Mouse (Mus musculus): ENCODE data around the gene Cd8a. TPM values are rescaled to one million over a fixed set of nuclear protein-coding genes. Genes with fewer than 3 reads are reported as not detected.

Cd8a gene
- polyA plus RNA-seq, 1 experiment from 2014 or later: not detected

DNA sequence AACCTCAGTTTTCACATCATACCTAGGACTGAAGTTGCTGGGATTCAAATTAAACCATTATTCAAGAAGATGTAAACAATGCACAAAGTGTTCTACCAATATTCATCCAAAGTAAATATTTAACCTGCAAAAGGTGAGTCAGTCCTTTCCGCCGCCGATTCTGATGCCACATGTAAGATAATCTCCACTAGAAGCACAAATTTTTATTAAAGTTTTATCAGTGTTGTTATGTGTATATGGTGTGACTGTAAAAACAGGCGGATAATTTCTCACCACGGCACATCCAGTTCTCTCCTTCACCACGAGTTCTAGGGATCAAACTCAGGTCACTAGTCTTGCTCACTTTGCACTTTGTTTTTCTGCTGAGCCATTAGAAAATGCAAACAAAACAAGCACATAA, 47.6 kb downstream of the Cd8a start:
- no peak overlapping the region for H3K4me2 ChIP-seq (replicated peaks)
- H3K27ac ChIP-seq: no peak overlapping the region
- no peak overlapping the region for H3K4me3 ChIP-seq
- no peaks in the 10 kb centered on the region for H3K9me3 ChIP-seq
- H3K9ac ChIP-seq: no peak overlapping the region
- H3K27me3 ChIP-seq: no peaks in the 10 kb centered on the region
- H3K36me3 ChIP-seq: no peaks in the 10 kb centered on the region
- ATAC-seq (ENCODE audit: insufficient number of reproducible peaks, insufficient read depth, low FRiP score, low TSS enrichment): no peak
- WGBS: 89% methylated on average over 6 of the region's 6 CpGs
- H3K4me1 ChIP-seq: no peaks in the 10 kb centered on the region

DNA sequence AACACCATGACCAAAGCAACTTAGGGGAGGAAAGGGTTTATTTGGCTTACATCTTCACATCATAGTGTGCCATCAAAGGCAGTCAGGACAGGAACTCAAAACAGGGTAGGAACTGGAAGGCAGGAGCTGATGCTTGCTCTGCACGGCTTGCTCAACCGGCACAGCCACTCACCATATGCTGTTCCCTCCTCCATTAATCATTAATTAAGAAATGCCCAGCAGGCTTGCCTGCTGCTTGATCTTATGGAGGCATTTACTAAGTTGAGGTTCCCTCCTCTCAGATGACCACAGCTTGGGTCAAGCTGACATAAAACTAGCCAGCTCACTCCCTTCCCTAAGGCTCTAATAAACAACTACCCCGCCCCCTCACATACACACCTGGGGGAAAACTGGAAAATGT, 48.9 kb downstream of the Cd8a start:
- H3K27me3 ChIP-seq: no peaks in the 10 kb centered on the region
- H3K4me3 ChIP-seq: no peak overlapping the region
- H3K36me3 ChIP-seq: 0 out of 2 replicates have a peak, but pooled peaks cover 4% of the 10 kb centered on the region
- no peak overlapping the region for H3K4me2 ChIP-seq (replicated peaks)
- no peaks in the 10 kb centered on the region for H3K9me3 ChIP-seq
- no peak overlapping the region for H3K9ac ChIP-seq
- ATAC-seq (ENCODE audit: insufficient number of reproducible peaks, insufficient read depth, low FRiP score, low TSS enrichment): no peak
- WGBS: 92% methylated on average over 3 of the region's 3 CpGs
- H3K27ac ChIP-seq: no peak overlapping the region
- no peaks in the 10 kb centered on the region for H3K4me1 ChIP-seq

DNA sequence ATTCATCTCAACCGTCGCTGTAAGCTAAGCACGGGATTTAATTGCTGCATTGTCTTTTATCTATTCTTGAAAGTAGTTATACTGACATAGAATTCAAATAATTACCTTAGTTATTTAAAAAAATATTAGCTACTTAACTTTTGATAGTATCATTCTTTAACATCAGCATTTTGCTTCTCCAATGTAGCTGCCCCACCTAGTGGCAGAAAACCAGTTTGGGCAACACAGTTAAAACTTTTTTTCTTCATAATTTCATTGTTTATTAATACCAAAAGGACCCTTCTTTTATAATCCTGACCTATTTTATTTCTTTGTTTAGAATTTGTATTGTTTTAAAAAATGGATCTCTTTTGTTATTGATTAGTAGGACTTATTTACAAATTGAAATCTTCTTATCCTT, 49.9 kb downstream of the Cd8a start:
- Histone ChIP-seq H3K27ac (no peak overlapping the region), H3K4me3 (no peak overlapping the region)

DNA sequence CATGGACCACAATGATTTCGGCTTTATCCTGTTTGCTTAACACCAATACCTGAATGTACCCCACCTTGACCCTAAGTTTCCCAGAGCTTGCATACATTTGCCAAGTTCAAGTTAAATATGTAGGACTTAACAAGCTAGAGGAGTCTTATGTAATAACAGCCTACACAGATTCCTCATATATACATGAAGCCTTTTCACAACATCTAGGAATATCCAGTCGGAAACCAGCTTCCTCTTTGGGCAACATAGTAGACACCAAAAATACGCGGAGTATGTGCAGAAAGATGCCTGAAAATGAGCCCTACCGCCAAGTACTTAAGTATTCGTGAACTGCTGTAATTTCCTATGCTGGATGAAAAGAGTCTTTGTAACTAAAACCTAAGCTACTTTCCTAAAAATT, 52.5 kb downstream of the Cd8a start:
- Histone ChIP-seq H3K9me3 (no peaks in the 10 kb centered on the region), H3K4me3 (no peak overlapping the region), H3K4me2 (replicated peaks) (no peak overlapping the region), H3K9ac (no peak overlapping the region), H3K4me1 (no peaks in the 10 kb centered on the region), H3K36me3 (peaks cover 16% of the 10 kb centered on the region; the same call in 1 of the 2 replicates), H3K27ac (no peak overlapping the region), H3K27me3 (no peaks in the 10 kb centered on the region)
- WGBS: 77% methylated on average over 6 of the region's 6 CpGs
- ATAC-seq (ENCODE audit: insufficient number of reproducible peaks, insufficient read depth, low FRiP score, low TSS enrichment): no peak

More for the DNA sequence above, 49.9 kb downstream of the Cd8a start:
- H3K9me3 ChIP-seq: no peaks in the 10 kb centered on the region
- no peak for ATAC-seq (ENCODE audit: insufficient number of reproducible peaks, insufficient read depth, low FRiP score, low TSS enrichment)
- peaks cover 13% of the 10 kb centered on the region; the same call in 1 of the 2 replicates for H3K36me3 ChIP-seq
- WGBS: 93% methylated on average over 3 of the region's 3 CpGs
- H3K4me1 ChIP-seq: no peaks in the 10 kb centered on the region
- no peaks in the 10 kb centered on the region for H3K27me3 ChIP-seq
- no peak overlapping the region for H3K9ac ChIP-seq
- H3K4me2 ChIP-seq (replicated peaks): no peak overlapping the region

DNA sequence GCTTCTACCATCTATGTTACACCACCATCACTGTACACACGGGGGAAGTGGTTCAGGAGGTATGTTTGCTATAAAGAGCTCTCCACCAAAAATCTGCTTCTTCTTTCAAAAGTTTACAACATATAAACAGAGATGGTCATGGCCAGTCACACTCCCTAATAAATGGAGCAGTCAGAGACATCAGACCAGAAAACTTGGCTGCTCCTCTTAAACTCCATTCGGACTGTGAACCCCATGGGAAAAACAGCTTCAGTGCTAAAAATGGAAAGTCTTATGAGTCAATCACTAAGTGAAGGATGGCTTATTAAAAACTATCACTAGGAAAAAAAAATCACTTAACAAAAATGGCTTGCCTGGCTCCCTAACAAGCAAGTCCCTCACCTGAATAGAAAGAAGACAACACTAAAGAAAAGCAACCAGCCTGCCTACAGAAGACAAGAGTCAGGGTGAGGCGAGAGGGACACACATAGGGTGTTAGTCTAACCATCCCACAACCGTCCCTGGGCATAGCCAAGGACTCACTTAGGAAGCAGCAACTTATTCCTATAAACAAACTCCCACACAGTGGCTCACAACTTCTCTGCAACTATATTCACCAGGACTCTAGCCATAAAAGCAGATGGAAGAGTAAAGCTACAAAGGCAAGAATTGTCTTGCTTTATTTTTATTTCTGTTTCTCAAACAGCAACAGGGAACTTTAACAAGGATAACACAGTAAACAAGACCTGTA, 54.9 kb downstream of the Cd8a start:
- H3K9ac ChIP-seq: no peak overlapping the region
- H3K27ac ChIP-seq: no peak overlapping the region
- 86% methylated on average over 4 of the region's 4 CpGs for WGBS
- H3K4me2 ChIP-seq (replicated peaks): no peak overlapping the region
- H3K9me3 ChIP-seq: no peaks in the 10 kb centered on the region
- H3K27me3 ChIP-seq: no peaks in the 10 kb centered on the region
- H3K4me1 ChIP-seq: peaks cover 7% of the 10 kb centered on the region; the same call in 1 of the 2 replicates
- no peak for ATAC-seq (ENCODE audit: insufficient number of reproducible peaks, insufficient read depth, low FRiP score, low TSS enrichment)
- no peak overlapping the region for H3K4me3 ChIP-seq
- peaks cover 16% of the 10 kb centered on the region; the same call in 1 of the 2 replicates for H3K36me3 ChIP-seq

Other genes starting within 250 kb of the Cd8a start
- 4.9 and 5.3 TPM in 2 replicates for gene Thnsl2, start 229.0 kb upstream of the Cd8a start, polyA plus RNA-seq (2016; fragmentation: Nextera tagmentation; extraction: Ambion mirVana)
- not detected in 2 replicates for gene Fabp1, start 173.6 kb upstream of the Cd8a start, polyA plus RNA-seq (2016; fragmentation: Nextera tagmentation; extraction: Ambion mirVana)
- gene Krcc1, start 101.8 kb upstream of the Cd8a start, polyA plus RNA-seq (2016; fragmentation: Nextera tagmentation; extraction: Ambion mirVana): 33.0 and 37.3 TPM in 2 replicates
- gene Smyd1, start 51.2 kb upstream of the Cd8a start, polyA plus RNA-seq (2016; fragmentation: Nextera tagmentation; extraction: Ambion mirVana): 2.5 and 2.8 TPM in 2 replicates
- gene Cd8b1, start 50.6 kb upstream of the Cd8a start, polyA plus RNA-seq (2016; fragmentation: Nextera tagmentation; extraction: Ambion mirVana): 0.14 TPM in 1 of 2 replicates, not detected in the other
- 17.8 and 18.7 TPM in 2 replicates for gene Rmnd5a, start 67.2 kb downstream of the Cd8a start, polyA plus RNA-seq (2016; fragmentation: Nextera tagmentation; extraction: Ambion mirVana)
- 20.6 and 22.4 TPM in 2 replicates for gene Rnf103, start 120.5 kb downstream of the Cd8a start, polyA plus RNA-seq (2016; fragmentation: Nextera tagmentation; extraction: Ambion mirVana)
- 50.8 and 53.0 TPM in 2 replicates for gene Chmp3, start 170.4 kb downstream of the Cd8a start, polyA plus RNA-seq (2016; fragmentation: Nextera tagmentation; extraction: Ambion mirVana)